Mouse (Mus musculus): ENCODE data around the gene Slc40a1. TPM values are rescaled to one million over a fixed set of nuclear protein-coding genes. Genes with fewer than 3 reads are reported as not detected.

Gene Slc40a1
- polyA plus RNA-seq (2012; ENCODE audit: insufficient read depth, insufficient read length, low replicate concordance, missing spikeins): not detected in 2 replicates

- no peak within 1 kb of the TSS for H3K27ac ChIP-seq (ENCODE audit: insufficient read depth, low read depth, low read length)
- 57% methylated on average over 9 of the region's 9 CpGs for WGBS
- TF ChIP-seq POLR2A (IDR thresholded peaks at IDR 0.05; ENCODE audit: insufficient read depth, low read depth, low read length): no peak
- no peak for TF ChIP-seq CTCF (IDR thresholded peaks at IDR 0.05; ENCODE audit: insufficient read depth, low read depth, low read length)
- H3K4me1 ChIP-seq (ENCODE audit: control insufficient read depth, insufficient read depth, low read length): peaks cover 6% of the 10 kb centered on the region
- peak within 1 kb of the TSS; percentile 74 for H3K4me3 ChIP-seq (ENCODE audit: insufficient read depth, low read depth, low read length)
Measured at GRCm38 (mm10) chr1:45926393-45926763, at the start of gene Slc40a1. Gene Slc40a1 (minus strand): TSS chr1:45926523.

DNA sequence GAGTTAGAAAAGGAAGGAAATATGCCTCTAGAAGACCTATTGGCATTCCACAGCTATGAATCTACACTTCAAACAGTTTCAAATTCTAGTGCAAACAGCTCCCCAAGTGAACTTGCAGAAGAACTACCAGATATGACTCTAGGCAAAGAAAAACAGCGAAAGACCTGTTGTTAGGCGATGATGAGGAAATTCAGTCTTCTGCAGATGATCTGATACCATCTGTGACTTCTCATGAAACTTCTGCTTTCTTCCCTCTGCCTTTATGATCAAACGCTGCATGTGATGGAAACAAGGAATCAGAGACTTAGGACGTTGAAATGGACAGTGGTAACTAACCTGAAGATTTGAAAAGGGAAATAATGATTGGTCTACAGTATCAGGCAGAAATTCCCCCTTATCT lies 45.0 kb upstream of the Slc40a1 start:
- H3K4me3 ChIP-seq (ENCODE audit: insufficient read depth, low read depth, low read length): no peak overlapping the region
- WGBS: 91% methylated on average over 4 of the region's 4 CpGs
- TF ChIP-seq CTCF (IDR thresholded peaks at IDR 0.05; ENCODE audit: insufficient read depth, low read depth, low read length) (no peak), POLR2A (IDR thresholded peaks at IDR 0.05; ENCODE audit: insufficient read depth, low read depth, low read length) (no peak)
- H3K4me1 ChIP-seq (ENCODE audit: control insufficient read depth, insufficient read depth, low read length): no peaks in the 10 kb centered on the region
- H3K27ac ChIP-seq (ENCODE audit: insufficient read depth, low read depth, low read length): no peak overlapping the region

GRCm38 (mm10) chr1:45948988-45949387 lies 22.7 kb upstream of the Slc40a1 start:
- WGBS: 73% methylated on average over 2 of the region's 2 CpGs
- Histone ChIP-seq H3K4me3 (ENCODE audit: insufficient read depth, low read depth, low read length) (no peak overlapping the region), H3K4me1 (ENCODE audit: control insufficient read depth, insufficient read depth, low read length) (no peaks in the 10 kb centered on the region), H3K27ac (ENCODE audit: insufficient read depth, low read depth, low read length) (no peak overlapping the region)
- TF ChIP-seq CTCF (IDR thresholded peaks at IDR 0.05; ENCODE audit: insufficient read depth, low read depth, low read length): no peak
- no peak for TF ChIP-seq POLR2A (IDR thresholded peaks at IDR 0.05; ENCODE audit: insufficient read depth, low read depth, low read length)

DNA sequence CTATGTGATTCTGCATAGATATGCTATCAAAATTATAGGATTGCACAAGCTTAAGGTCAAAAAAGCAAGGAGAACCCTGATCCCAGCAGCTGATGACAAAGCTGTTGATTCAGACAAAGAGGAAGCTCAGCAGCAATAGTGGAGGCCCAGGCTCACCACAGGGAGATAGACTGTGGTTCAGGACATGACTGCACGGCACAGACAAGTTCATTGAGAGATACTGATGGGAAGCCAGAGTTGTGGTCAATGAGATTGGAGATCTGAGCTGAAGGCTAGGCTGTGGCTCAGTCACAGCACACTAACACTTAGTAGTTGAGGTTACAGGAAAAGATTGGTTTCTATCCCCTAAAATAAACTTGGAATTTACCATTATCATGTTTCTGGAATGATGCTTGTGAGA lies 21.5 kb upstream of the Slc40a1 start:
- Histone ChIP-seq H3K4me1 (ENCODE audit: control insufficient read depth, insufficient read depth, low read length) (no peaks in the 10 kb centered on the region), H3K4me3 (ENCODE audit: insufficient read depth, low read depth, low read length) (no peak overlapping the region), H3K27ac (ENCODE audit: insufficient read depth, low read depth, low read length) (no peak overlapping the region)
- TF ChIP-seq POLR2A (IDR thresholded peaks at IDR 0.05; ENCODE audit: insufficient read depth, low read depth, low read length) (no peak), CTCF (IDR thresholded peaks at IDR 0.05; ENCODE audit: insufficient read depth, low read depth, low read length) (no peak)
- WGBS: 61% methylated on average over 1 of the region's 1 CpGs

- Histone ChIP-seq H3K27ac (ENCODE audit: insufficient read depth, low read depth, low read length) (no peak overlapping the region), H3K4me3 (ENCODE audit: insufficient read depth, low read depth, low read length) (no peak overlapping the region), H3K4me1 (ENCODE audit: control insufficient read depth, insufficient read depth, low read length) (no peaks in the 10 kb centered on the region)
- TF ChIP-seq POLR2A (IDR thresholded peaks at IDR 0.05; ENCODE audit: insufficient read depth, low read depth, low read length): no peak
- no peak for TF ChIP-seq CTCF (IDR thresholded peaks at IDR 0.05; ENCODE audit: insufficient read depth, low read depth, low read length)
Measured at GRCm38 (mm10) chr1:45931127-45931526, 4.8 kb upstream of the Slc40a1 start.

- TF ChIP-seq POLR2A (IDR thresholded peaks at IDR 0.05; ENCODE audit: insufficient read depth, low read depth, low read length) (no peak), CTCF (IDR thresholded peaks at IDR 0.05; ENCODE audit: insufficient read depth, low read depth, low read length) (no peak)
- H3K4me3 ChIP-seq (ENCODE audit: insufficient read depth, low read depth, low read length): no peak overlapping the region
- 68% methylated on average over 3 of the region's 3 CpGs for WGBS
- no peak overlapping the region for H3K27ac ChIP-seq (ENCODE audit: insufficient read depth, low read depth, low read length)
- H3K4me1 ChIP-seq (ENCODE audit: control insufficient read depth, insufficient read depth, low read length): peaks cover 6% of the 10 kb centered on the region
Measured at GRCm38 (mm10) chr1:45926911-45927310, 588 bp upstream of the Slc40a1 start.

GRCm38 (mm10) chr1:45925500-45926392 lies 577 bp downstream of the Slc40a1 start:
- Histone ChIP-seq H3K27ac (ENCODE audit: insufficient read depth, low read depth, low read length) (no peak overlapping the region), H3K4me1 (ENCODE audit: control insufficient read depth, insufficient read depth, low read length) (peaks cover 6% of the 10 kb centered on the region), H3K4me3 (ENCODE audit: insufficient read depth, low read depth, low read length) (peak overlapping the region; percentile 74)
- 2% methylated on average over 53 of the region's 53 CpGs for WGBS
- no peak for TF ChIP-seq CTCF (IDR thresholded peaks at IDR 0.05; ENCODE audit: insufficient read depth, low read depth, low read length)
- no peak; the same call in 1 of the 2 replicates for TF ChIP-seq POLR2A (IDR thresholded peaks at IDR 0.05; ENCODE audit: insufficient read depth, low read depth, low read length)

- Histone ChIP-seq H3K27ac (ENCODE audit: insufficient read depth, low read depth, low read length) (no peak overlapping the region), H3K4me3 (ENCODE audit: insufficient read depth, low read depth, low read length) (peak overlapping the region; percentile 74), H3K4me1 (ENCODE audit: control insufficient read depth, insufficient read depth, low read length) (peaks cover 6% of the 10 kb centered on the region)
- WGBS: 12% methylated on average over 7 of the region's 7 CpGs
- no peak for TF ChIP-seq CTCF (IDR thresholded peaks at IDR 0.05; ENCODE audit: insufficient read depth, low read depth, low read length)
- TF ChIP-seq POLR2A (IDR thresholded peaks at IDR 0.05; ENCODE audit: insufficient read depth, low read depth, low read length): no peak
Measured at GRCm38 (mm10) chr1:45925131-45925499, 1.2 kb downstream of the Slc40a1 start.

- H3K27ac ChIP-seq (ENCODE audit: insufficient read depth, low read depth, low read length): no peak overlapping the region
- H3K4me3 ChIP-seq (ENCODE audit: insufficient read depth, low read depth, low read length): no peak overlapping the region
- TF ChIP-seq POLR2A (IDR thresholded peaks at IDR 0.05; ENCODE audit: insufficient read depth, low read depth, low read length) (no peak), CTCF (IDR thresholded peaks at IDR 0.05; ENCODE audit: insufficient read depth, low read depth, low read length) (no peak)
- WGBS: 69% methylated on average over 7 of the region's 7 CpGs
- peaks cover 6% of the 10 kb centered on the region for H3K4me1 ChIP-seq (ENCODE audit: control insufficient read depth, insufficient read depth, low read length)
Measured at GRCm38 (mm10) chr1:45924516-45924915, 1.8 kb downstream of the Slc40a1 start.
